Comparison of ENCODE assay signal across 15 mouse cellular contexts in genomic region chr12:9655794-9656193, GRCm38 (mm10).
"Had no signal": no experiment of that assay in that cellular context is flagged by ENCODE, and none has a peak within 500 bp of the region (broad histone marks: within the 10 kb centered on the region; RNA-seq: fewer than 3 reads in every experiment).

No protein-coding gene starts in this region.

- H3K4me3 ChIP-seq: left cerebral cortex, adult 2 months; limb, embryonic 10.5 days; liver, embryonic 15.5 days; midbrain, embryonic 10.5 days; myocyte; neural tube, embryonic 15.5 days had no signal

- DNase-seq: kidney, adult 11 months; kidney, adult 9 months; kidney, postnatal 10 days; lung, postnatal 14 days; midbrain, embryonic 14.5 days; right cerebral cortex, adult 18-20 months; right cerebral cortex, postnatal 25 days; thymus, postnatal 36 days had no signal

- H3K36me3 ChIP-seq: limb, embryonic 10.5 days; liver, embryonic 15.5 days; midbrain, embryonic 10.5 days; neural tube, embryonic 15.5 days had no signal

- H3K9me3 ChIP-seq: limb, embryonic 10.5 days; liver, embryonic 15.5 days; midbrain, embryonic 10.5 days; neural tube, embryonic 15.5 days had no signal

- H3K4me2 ChIP-seq: liver, embryonic 11.5 days; liver, embryonic 15.5 days; neural tube, embryonic 15.5 days had no signal

- H3K27ac ChIP-seq: left cerebral cortex, adult 2 months; limb, embryonic 10.5 days; liver, embryonic 15.5 days; midbrain, embryonic 10.5 days; neural tube, embryonic 15.5 days had no signal

- H3K4me1 ChIP-seq: limb, embryonic 10.5 days; liver, embryonic 15.5 days; midbrain, embryonic 10.5 days; neural tube, embryonic 15.5 days had no signal

- H3K27me3 ChIP-seq: liver, embryonic 15.5 days; neural tube, embryonic 15.5 days had no signal

- H3K9ac ChIP-seq: liver, embryonic 15.5 days; neural tube, embryonic 15.5 days had no signal
